Mouse (Mus musculus): ENCODE data around the gene Ccdc117.
"Not testable (repeated sequence)": the region's sequence is repeated elsewhere in the genome, so short reads cannot be mapped to it uniquely, and the experiment has no call there.

Gene Ccdc117

DNA sequence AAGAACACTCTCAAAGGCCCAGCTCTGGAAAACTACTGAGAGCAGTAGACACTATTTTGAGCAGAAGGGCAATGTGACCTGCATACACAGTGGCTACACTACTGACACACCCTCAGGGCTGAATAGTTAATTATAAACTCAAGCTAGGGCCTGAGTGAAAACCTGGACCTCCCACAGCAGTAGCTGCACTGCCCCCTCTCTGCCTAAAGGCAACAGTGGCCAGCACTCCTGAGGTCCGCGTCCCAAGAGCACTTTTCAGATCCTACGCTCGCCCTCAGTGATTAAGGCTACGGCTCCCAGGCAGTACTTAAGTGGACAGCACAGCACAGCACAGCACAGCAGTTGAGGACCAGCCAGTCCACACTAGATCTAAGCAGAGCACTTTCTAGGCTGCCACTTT, 8.9 kb downstream of the Ccdc117 start:
- DNase-seq (ENCODE audit: inconsistent ontology term): no peak

DNA sequence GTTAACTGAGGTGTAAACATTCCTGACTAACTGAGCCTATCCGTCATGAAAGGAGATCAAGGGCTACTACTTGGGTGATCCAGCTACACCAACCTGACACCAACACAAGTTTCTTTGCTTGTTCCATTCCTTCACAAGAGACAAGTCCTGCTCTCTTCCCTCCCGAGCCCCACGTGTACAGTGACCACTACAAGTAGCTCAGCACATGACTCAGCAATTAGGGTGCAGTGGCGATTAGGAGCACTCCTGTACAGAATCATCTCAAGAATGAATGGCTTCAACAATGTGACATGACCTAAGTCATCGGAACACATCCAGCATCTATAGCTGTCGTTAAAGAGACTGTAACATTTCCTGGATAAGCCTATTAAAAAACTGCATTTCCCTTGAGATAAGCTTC, 11.3 kb downstream of the Ccdc117 start:
- DNase-seq (ENCODE audit: inconsistent ontology term): peak; percentile 32

DNA sequence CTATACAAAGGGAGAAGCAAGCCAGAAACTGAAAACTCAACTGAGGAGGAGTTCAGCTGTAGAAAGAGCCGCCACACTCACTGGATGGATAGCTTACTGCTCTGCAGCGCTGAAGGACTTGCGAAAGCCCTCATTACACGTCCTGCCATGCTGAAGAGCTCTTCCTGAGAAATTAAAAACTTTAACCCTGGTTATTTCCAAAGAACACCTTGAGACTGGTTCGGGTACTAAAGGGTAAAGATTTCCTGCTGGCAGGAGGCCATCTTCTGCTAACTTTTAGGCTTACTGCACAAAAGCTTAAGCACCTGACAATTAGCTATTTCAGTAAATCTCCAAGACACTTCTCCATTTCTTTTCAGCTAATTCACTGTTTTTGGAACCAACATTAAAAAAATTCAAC, 11.8 kb downstream of the Ccdc117 start:
- DNase-seq (ENCODE audit: inconsistent ontology term): no peak

DNA sequence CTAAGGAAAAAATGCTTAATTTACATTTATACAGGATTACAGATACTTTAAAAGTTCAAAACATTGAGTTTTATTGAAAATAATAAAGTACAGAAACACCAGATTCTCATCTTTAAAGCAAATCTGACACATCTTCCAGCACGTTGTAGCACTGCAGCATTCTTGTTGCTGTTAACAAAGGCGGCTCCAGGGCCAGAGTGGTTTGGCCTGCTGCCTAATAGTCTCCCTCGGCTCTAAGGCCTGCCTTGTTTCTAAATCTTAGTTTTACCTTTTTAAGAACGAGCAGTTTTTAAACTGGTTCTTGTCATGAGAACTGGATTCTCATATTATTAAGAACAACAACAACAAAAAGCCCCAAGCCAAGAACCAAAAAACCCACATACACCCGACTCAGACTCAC, 13.1 kb downstream of the Ccdc117 start:
- peak; percentile 53 for DNase-seq (ENCODE audit: inconsistent ontology term)

DNA sequence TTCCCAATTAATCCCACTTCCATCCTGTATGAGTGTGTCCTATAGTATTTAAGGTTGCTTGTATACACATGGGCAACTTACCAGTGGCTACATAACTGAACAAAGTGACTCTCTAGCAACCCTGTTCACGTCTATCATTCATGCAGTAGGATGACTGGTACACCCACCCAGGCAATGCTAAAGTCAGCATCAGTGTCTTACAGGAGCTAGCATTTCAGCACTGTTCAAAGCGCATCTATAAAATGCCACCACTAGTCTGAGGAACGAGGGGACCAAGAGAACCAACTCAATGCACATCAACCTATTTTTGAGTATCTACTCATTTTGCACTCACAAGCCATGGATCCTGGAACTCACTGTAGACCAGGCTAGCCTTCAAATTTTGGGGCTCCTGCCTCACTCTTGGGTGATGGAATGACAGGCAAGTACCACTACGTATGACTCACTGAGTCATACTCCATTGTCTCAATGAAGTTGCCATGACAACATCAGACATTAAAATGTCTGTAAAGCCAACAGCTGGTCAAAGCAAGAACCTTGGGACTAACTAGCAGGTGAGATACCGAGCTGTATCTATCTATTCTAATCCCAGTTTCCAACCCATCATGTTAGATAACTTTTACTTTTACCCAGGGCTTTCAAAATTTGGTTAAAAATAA, 14.0 kb downstream of the Ccdc117 start:
- DNase-seq (ENCODE audit: inconsistent ontology term): no peak

DNA sequence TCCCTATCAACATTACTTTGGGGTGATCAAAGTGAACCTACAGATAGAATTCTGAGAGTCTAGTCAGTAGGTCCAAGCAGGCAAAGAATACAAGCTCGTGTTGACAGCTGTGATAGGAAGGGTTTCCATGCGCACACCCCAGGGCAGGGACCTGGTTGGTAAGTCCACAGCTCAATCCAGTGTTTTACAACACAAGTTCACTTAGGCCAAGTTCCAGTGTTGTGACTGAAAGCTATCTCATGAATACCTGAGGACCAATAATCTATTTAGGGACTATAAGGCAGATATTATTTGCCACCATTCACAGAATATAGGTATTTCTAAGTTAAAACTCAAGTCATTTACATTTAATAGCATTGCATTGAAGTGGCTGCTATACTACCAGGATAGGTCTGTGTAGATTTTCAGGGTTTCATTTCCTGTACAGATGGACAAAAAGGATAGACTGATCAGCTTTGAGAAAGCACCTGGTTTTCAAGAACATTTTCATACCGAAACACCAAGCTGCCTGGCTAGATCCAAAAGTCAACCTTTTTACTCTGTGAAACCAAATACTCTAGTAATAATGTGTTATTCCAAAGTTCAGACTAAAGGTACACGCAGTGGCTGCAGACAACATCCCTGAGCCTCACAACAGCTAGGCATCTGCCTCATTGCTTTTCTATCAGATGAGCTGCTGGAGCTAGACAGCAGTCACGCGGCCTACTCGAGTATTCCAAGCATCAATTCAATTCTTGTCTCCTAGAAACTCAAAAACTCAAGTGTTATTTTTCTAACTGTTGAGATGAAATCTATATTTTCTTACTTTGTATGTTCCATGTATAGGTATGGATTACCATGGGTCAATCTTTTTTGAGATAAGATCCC, 15.2 kb downstream of the Ccdc117 start:
- DNase-seq (ENCODE audit: inconsistent ontology term): no peak

DNA sequence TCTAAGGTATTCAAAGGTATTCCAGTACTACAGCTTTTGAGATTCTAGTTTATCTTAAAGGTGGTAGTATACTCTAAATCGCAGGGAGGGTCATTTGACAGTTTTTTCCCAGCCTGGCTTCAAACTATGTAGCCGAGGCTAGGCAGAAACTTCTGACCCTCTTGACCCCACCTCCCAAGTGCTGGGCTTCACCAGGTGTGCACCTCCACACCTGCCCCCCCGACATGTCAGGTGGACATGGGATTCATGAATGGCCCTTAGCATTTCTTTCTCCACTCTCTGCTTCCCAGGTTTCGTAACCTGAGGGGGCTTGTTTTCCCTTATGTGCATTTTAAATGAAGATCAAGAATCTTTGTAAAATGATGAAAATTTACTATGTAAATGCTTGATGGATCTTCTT, 16.6 kb downstream of the Ccdc117 start:
- no peak for DNase-seq (ENCODE audit: inconsistent ontology term)

DNA sequence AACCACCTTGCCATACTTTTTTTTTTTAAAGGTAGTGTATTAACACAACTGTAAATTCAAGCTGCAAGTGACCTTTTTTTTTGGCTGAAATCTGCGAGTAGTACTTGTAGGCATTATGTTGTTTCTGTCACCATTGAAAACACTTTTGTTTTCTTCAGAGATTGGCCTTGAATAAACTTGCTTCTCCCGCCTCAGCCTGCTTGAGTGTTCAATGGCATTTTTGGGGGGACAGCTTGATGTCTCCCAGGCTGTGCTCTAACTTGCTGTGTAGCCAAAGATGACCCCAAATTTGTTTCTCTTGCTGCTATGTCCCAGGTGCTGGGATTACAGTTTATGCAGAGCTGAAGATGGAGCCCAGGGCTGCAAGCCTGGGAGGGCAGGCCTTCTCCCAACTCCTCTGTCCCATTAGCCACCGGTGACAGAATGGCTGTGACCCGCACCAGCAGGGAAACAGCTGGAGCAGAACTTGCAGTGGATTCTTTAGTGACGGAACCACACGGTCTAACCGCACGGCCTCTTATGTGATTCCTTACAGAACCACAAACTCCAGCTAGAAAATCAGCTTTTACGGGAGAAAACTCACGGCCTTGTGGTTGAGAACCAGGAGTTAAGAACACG, 19.1 kb downstream of the Ccdc117 start:
- DNase-seq (ENCODE audit: inconsistent ontology term): no peak

DNA sequence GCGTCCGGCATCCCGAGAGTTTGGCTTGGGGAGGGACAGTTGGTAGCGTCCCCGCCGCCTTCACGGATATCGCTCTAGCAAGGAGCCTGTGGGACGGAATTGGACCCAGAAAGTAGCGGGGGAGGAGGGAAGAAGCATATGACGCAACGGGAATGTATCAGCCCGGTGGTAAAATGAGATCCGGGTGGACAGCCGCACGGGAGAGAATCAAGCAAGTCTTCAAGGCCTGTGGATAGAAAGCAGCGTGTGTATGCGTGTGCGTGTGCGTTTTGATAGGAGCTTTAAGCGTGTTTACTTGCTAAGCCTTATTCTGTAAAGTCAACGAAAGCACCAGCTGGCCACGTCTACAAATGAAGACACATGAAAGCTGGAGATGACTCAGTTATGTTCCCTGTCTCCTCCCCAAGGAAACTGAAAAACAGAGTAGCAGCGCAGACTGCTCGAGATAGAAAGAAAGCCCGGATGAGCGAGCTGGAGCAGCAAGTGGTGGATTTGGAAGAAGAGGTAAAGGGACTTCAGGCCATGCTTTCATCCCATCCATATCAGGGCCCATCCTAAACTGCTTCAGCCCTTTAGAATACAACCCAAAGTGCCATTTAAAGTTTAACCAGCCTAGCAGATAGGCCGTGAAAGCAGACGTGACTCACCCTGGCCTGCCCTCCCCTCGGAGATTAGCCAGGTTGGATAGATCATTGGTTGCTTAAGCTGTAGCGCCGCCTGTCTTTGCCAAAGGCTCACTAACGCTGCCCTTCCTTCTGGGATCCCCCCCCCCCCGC, 20.3 kb downstream of the Ccdc117 start:
- peak; percentile 84 for DNase-seq (ENCODE audit: inconsistent ontology term)

DNA sequence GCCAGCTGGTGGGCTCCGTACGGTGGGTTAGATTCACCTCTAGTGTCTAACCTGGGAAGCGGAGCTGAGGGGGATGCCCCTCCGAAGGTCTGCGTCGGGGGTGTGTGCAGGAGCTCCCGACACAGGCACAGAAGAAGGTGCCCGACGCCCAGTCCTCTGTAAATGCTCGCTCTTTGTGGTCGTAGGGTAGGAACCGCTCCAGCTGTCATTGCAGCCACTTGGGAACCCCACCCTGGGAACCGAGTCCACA, 20.8 kb downstream of the Ccdc117 start:
- DNase-seq (ENCODE audit: inconsistent ontology term): no peak

DNA sequence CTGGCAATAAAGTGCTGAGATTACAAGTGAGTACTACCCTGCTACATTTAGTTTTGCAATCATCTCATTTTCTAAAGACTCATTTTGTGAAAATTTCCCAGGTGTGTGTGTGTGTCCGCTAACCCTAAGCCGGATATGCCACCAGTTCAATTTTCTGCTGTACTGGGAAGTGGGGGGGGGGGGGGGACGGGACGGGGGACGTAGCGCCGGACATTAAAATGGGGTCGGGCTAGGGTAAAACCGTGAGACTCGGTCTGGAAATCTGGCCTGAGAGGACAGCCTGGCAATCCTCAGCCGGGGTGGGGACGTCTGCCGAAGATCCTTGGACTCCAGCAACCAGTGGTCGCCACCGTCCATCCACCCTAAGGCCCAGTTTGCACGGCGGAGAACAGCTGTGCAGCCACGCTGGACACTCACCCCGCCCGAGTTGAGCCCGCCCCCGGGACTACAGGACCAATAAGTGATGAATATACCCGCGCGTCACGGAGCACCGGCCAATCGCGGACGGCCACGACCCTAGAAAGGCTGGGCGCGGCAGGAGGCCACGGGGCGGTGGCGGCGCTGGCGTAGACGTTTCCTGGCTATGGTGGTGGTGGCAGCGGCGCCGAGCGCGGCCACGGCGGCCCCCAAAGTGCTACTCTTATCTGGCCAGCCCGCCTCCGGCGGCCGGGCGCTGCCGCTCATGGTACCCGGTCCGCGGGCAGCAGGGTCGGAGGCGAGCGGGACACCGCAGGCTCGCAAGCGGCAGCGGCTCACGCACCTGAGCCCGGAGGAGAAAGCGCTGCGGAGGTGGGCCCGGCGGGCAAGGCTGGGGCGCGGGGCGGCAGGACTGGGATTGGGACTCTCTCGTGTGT, 21.3 kb downstream of the Ccdc117 start, which contains the start of gene Xbp1:
Gene Xbp1 (plus strand): TSS at position 248 of the 854 bp plus-strand sequence.
- DNase-seq (ENCODE audit: inconsistent ontology term): peak; percentile 98

DNA sequence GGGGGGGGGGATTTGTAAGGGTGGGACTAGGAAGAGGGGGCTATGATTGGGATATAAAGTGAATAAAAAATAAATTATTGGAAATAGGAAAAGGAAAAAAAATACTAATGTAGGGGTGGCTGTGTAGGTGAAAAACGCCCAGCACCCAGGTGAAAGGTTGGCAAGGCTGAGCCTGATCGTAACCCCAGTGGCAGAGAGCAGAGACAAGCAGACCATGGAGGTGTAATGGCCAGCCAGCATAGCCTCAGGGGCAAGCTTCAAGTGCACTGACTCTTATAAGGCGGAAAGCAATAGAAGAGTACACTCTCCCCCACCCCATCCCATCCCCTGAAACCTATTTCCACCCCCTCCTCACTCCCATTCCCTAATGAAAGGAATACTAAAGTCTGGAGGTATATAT, 22.3 kb downstream of the Ccdc117 start:
- DNase-seq (ENCODE audit: inconsistent ontology term): no peak

DNA sequence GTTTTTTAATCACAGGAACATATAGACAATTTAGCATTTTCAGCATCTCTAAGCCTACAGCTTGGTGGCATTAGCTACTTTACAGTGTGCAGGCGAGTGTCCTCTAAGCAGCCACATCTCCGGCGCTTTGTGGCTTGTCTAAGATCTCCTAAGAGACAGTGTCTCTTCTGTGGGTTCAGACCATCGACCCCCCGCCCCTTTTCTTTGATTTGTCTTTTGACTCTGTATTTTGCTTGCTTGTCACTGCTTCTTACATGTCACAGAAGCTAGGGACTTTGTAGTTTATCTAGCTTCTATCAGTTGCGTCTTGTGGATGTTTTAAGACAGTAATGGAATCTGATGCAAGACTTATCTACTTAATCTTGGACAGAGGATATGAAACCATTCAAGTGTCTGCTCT, 24.6 kb downstream of the Ccdc117 start:
- DNase-seq (ENCODE audit: inconsistent ontology term): no peak

DNA sequence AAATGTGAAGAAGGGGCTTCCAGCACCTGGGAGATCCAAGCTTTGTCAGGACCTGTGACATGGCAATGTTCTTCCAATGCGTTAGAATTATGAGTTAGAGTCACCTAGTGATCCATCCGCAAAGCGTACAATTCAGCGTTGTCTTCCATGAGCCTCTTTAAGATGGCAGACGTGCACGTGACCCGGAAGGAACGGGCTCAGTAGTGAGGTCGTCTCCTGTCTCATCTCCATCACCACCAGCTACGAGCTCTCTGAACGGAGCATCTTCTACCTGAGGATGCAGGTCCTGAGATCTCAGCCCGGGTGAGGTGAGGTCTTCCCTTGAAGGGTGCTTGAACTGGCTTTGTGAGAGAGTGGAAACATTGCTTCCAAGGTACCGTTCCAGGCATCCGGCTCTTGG, 25.4 kb downstream of the Ccdc117 start:
- DNase-seq (ENCODE audit: inconsistent ontology term): no peak

DNA sequence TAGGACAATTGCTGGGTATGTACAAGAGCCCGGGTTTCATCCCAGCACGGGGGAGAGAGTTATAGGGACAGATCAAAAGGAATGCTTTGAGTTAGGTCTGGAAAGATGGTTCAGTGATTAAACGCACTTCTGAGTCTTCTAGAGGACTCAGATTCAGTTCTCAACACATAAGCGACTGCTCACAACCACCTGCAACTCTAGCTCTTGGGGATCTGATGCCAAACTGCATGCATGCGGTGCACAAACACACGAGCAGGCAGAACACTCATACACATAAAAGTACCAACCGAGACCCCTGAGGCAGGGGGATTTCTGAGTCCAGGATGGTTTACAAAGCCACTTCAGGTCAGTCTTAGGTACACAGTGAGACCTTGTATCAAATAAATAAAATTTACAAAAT, 25.8 kb downstream of the Ccdc117 start:
- no peak for DNase-seq (ENCODE audit: inconsistent ontology term)

DNA sequence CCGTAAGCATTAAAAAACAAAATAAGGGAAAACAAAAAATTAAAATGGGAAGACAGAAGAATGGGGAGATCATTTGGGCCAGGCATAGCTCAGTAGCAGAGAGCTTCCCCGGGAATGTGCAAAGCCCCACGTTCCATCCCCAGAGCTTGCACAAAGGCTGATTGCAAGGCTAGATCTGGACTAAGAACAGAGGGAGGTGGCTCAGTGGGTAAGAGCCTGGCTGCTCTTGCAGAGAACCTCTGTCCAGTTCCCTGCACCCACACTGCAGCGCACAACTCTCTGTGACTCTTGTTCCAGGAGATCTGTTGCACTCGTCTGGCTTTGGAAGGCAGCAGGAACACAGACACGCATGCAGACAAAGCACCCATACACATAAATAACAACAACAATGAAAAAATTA, 26.3 kb downstream of the Ccdc117 start:
- DNase-seq (ENCODE audit: inconsistent ontology term): no peak

DNA sequence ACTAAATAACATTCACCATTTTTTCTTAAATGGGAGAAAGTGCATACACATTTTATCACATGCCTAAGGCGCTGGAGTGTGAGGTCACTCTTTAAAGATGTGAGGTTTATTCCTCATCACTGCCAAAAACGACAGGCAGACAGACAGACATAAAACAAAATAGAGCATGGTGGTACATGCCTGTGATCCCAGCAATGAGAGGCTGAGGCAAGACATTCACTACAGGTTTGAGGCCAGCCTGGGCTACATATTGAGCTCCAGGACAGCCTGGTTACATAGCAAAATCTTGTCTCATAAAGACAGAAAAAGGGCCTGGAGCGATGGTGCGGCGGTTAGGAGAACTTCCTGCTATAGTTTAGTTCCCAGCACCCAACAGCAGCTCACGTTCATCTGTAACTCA, 26.8 kb downstream of the Ccdc117 start:
- no peak for DNase-seq (ENCODE audit: inconsistent ontology term)

DNA sequence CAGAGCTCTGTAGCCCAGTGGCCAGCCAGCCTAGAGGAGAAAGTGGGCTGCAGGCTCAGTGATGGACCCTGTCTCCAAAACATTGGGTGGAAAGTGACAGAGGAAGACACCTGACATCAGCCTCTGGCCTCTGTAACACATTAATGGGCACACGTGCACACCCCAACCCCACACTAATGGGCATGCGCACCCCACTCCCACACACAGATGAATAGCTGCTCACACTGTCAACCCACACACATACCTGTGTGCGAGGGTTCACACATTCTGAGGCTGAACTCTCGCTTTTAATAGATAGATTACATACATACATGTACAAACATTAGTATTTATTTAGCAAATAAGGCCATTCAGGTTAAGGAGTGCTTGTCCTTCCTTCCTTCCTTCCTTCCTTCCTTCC, 27.9 kb downstream of the Ccdc117 start:
- no peak for DNase-seq (ENCODE audit: inconsistent ontology term)

DNA sequence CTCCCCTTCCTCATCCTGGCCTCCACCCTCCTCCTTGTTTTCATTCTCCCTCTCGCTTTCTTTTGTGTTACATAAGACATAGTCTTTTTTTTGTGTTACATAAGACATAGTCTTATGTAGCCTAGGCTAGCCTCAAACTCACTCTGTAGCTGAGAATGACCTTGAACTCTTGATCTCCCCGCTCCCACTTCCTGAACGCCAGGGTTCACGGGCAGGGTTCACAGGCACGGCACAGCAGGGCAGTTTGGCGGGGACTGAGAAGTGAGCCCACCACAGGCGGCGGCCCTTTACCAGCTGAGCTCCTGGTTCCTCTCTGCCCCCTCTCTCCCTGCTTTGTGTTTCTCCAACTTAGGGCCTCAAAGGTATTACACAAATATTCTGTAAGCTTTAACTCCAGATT, 29.0 kb downstream of the Ccdc117 start:
- DNase-seq (ENCODE audit: inconsistent ontology term): no peak

DNA sequence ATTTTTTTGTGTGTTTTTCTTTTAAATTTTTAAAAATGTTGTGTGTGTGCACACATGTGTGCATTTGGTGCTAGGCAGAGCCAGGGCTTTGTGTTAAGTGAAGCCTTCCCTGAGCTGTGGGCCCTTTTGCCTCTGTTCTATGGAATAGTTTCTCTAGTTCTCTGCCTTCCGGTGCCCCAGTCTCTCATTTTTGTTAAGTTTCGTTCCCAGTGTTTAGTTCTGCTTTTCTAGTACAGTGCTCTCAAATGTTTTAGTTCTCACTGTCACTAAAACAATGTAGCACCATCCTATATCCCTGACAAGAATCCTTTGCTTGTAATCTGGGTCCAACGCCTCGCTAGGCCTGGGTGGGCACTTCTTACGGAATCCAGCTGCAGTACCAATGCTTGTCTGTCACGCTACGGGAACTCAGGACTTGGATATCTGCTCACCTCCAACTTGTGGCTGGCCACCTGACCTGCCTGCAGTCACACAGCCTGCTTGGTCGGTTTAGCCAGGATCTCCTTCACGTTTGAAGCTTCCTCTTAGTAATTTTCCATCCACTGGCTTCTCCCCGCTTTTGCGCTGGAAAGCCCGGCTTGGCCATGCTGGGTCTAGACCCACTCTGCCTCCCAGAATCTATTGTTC, 29.8 kb downstream of the Ccdc117 start:
- DNase-seq (ENCODE audit: inconsistent ontology term): no peak

DNA sequence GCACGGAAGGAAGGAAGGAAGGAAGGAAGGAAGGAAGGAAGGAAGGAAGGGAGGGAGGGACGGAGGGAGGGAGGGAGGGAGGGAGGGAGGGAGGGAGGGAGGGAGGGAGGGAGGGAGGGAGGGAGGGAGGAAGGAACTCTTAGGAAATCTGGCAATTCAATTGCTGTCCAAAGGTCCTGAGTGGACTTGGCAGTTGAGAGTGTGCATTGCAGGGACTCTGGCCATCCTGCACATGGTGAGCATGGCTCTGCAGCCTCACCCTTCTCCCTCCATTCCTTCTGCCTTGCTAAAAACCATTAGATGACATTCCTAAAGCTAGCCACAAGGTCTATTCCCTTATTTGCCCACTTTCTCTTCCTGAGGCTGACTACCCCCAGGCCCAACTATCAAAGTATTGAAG, 31.3 kb downstream of the Ccdc117 start:
- DNase-seq (ENCODE audit: inconsistent ontology term): not testable (repeated sequence)

Data from Muller cell, postnatal 12 days (primary cell).